Mouse (Mus musculus) heart, postnatal 10 days (tissue): ENCODE measurements around the gene Gpr156. TPM values are rescaled to one million over a fixed set of nuclear protein-coding genes. Genes with fewer than 3 reads are reported as not detected.
A peak's percentile ranks its signal among the peaks of the same experiment; 100 is the strongest.

Source experiments
- DNase-seq, 2 experiments: peaks; one replicate each; pipeline ENCODE4 v3.0.0; 2021
- intact Hi-C: fragments of 180-260 bp; cut with DNase I; formaldehyde crosslinking; loops from one replicate; pipeline ENCODE4 v1.15.1; 2025
- total RNA-seq, 2 experiments: library from RNA; stranded (reverse); gene quantifications; 2 replicates each; pipeline ENCODE4 v1.2.3; 2021

Gpr156 gene
- total RNA-seq, 2 experiments from 2014 or later, result 0.07 to 0.14 TPM

DNA sequence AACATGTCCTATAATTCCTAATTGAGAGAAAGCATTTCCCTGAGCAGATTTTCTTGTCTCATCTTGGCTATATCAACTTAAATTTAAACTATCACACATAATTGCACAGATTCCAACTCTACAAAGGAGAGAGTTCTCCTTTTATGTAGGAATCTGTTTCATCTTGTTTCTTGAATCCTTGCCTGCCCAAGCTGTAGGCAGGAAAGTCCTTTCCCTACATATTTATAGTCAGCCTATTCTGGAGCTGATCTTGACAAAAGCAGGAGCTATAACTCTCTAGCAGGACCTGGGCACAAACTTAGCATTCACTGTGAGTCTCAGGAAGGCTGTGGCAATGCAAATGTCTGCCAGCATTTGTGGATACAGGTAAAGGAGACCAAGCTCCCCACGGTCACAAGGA lies 125.9 kb downstream of the Gpr156 start:
- intact Hi-C loops, result no loop called here
- no peak for DNase-seq

DNA sequence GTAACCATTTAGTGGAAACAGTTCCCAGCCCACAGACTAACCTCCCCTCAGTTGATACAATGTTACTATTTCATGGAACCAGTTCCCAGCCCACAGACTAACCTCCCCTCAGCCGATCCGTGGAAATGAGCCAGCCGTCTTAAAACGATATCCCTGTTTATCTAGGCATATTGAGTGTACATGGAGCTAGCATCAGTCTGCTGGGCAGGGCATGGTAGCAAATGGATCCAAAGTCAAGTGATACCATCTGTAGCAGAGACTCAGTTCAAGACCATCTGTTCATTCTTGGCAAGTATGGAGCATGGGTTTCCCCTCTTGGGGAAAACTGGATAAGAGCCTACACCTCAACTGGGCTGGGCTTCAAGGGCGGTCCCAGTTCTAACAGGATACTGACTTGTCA lies 128.3 kb downstream of the Gpr156 start:
- intact Hi-C loops, result no loop called here
- DNase-seq, result peak; percentile 4 to 9

DNA sequence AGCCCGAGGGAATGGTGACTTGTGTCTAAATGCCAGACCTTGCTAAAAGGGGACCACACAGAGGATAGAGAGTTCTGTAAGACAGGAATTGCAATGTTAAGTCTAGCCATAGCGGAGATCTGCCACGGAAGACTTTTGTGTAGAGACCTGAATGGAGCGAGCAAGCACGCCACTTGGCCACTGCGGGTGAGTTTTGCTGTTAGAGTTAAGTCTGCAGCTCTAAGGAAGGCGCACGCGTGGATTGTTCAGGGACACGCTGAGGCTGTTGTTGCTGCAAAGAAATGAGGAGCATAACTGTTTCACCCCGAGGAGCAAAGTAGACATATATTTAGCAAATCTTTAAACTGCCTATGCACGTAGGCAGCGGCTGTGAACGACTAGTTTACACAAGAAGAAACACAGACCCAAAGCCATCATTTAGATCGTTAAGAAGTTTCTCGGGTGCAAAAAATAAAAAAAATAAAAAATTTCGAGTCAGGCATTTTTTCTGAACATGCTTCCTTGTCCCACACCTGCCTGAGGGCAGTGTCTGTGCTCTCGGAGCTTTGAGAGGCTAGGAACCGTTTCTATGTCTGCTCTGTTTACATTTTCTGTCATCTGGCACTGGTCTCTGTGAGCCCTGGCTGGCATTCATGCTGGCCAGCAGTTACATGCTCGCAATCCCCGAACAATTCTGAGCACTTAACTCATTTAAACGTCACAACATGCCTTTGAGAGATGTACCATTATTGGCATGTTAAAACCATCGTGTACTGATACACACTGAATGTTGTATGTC lies 131.7 kb downstream of the Gpr156 start:
- intact Hi-C loops, result no loop called here
- DNase-seq, result peak; percentile 8 to 17

Other genes with a start within 250 kb of the Gpr156 start
- gene Fstl1, start 139.6 kb upstream of the Gpr156 start, total RNA-seq, result 100 to 1,000 TPM; 352 to 420 TPM
- under 1 TPM in 1 of 2 experiments, not detected in 1; 0.45 TPM for gene Gm36028, start 55.4 kb upstream of the Gpr156 start, total RNA-seq
- gene Lrrc58, start 48.1 kb upstream of the Gpr156 start, total RNA-seq, result 100 to 1,000 TPM in 1 of 2 experiments, 10 to 100 TPM in 1; 89.1 to 116 TPM
- gene Gsk3b, start 172.5 kb downstream of the Gpr156 start, total RNA-seq, result 10 to 100 TPM; 68.7 to 69.9 TPM